Comparison of ENCODE assay signal across 15 mouse cellular contexts in the genomic region with DNA sequence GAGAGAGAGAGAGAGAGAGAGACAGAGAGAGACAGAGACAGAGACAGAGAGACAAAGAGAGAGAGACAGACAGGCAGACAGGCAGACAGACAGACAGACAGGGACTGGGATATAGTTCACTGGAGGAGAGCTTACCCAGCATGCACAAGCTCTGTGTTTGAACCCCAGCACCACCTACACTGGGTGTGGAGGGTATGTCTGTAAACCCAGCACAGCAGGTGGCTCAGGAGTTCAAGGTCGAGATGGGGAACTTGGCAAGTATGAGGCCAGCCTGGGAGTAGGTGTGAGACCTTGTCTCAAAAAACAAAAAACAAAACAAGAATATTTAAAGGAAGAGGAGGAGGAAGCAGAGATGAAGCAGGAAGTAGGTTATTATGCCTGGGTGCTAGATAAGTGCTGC. TPM values are rescaled to one million over a fixed set of nuclear protein-coding genes. Genes with fewer than 3 reads are reported as not detected.
DNase-seq lines count a peak whose midpoint lies in the region; ATAC-seq and TF ChIP-seq lines count a peak whose summit lies in the region.
"Had no signal": no experiment of that assay in that cellular context is flagged by ENCODE, and none has a peak within 500 bp of the region (broad histone marks: within the 10 kb centered on the region; RNA-seq: fewer than 3 reads in every experiment).

No protein-coding gene starts in this region.

- WGBS in heart, postnatal 0 days = 42% methylated on average over 1 of the region's 1 CpGs
- WGBS in thymus, adult 2 months = 6% methylated on average over 1 of the region's 1 CpGs
- 55% methylated on average over 1 of the region's 1 CpGs for WGBS in stomach, postnatal 0 days

- peak overlapping the region; percentile 87; the same call in 1 of the 2 replicates for H3K27ac ChIP-seq in heart, postnatal 0 days (ENCODE audit: low read depth)
- H3K27ac ChIP-seq in thymus, adult 2 months (ENCODE audit: control insufficient read depth, insufficient read depth, low read length) = no peak overlapping the region
- peak overlapping the region; percentile 53 for H3K27ac ChIP-seq in stomach, postnatal 0 days (replicated peaks)
- H3K27ac ChIP-seq: forebrain, embryonic 13.5 days had no signal

- TF ChIP-seq EP300 in heart, postnatal 0 days (IDR thresholded peaks at IDR 0.05; ENCODE audit: low read depth) = no peak
- no peak for TF ChIP-seq EP300 in stomach, postnatal 0 days (optimal IDR thresholded peaks at IDR 0.05)

- H3K4me3 ChIP-seq in heart, postnatal 0 days (ENCODE audit: low read depth, low read length) = no peak overlapping the region
- H3K4me3 ChIP-seq in thymus, adult 2 months (ENCODE audit: control insufficient read depth, insufficient read depth, low read length) = no peak overlapping the region
- H3K4me3 ChIP-seq in stomach, postnatal 0 days (ENCODE audit: low read depth, low read length) = no peak overlapping the region
- H3K4me3 ChIP-seq: forebrain, embryonic 13.5 days; midbrain, embryonic 13.5 days had no signal

- no peaks in the 10 kb centered on the region for H3K9me3 ChIP-seq in heart, postnatal 0 days (replicated peaks; ENCODE audit: control insufficient read depth, low read length)
- H3K9me3 ChIP-seq in stomach, postnatal 0 days (ENCODE audit: control insufficient read depth, low read length) = no peaks in the 10 kb centered on the region
- H3K9me3 ChIP-seq: forebrain, embryonic 13.5 days; midbrain, embryonic 13.5 days had no signal

- TF ChIP-seq POLR2A in thymus, adult 2 months (IDR thresholded peaks at IDR 0.05; ENCODE audit: control insufficient read depth, extremely low read depth, insufficient read depth, low read length, poor library complexity) = no peak

- H3K27me3 ChIP-seq in heart, postnatal 0 days (ENCODE audit: control insufficient read depth, insufficient read depth, low read length) = no peaks in the 10 kb centered on the region
- no peaks in the 10 kb centered on the region for H3K27me3 ChIP-seq in thymus, adult 2 months (ENCODE audit: control insufficient read depth, insufficient read depth, low read length)
- no peaks in the 10 kb centered on the region for H3K27me3 ChIP-seq in stomach, postnatal 0 days (ENCODE audit: control insufficient read depth, insufficient read depth, low read length)

- H3K4me1 ChIP-seq in heart, postnatal 0 days (ENCODE audit: control insufficient read depth, insufficient read depth) = peaks cover 50% of the 10 kb centered on the region
- peaks cover 28% of the 10 kb centered on the region for H3K4me1 ChIP-seq in thymus, adult 2 months (replicated peaks; ENCODE audit: control insufficient read depth, insufficient read depth, low read length)
- peaks cover 4% of the 10 kb centered on the region for H3K4me1 ChIP-seq in stomach, postnatal 0 days (replicated peaks; ENCODE audit: control insufficient read depth, insufficient read depth)

- DNase-seq in cerebellum, adult 11-12 months = peak; percentile 59
- no peak for DNase-seq in cerebellum, adult 9-10 months
- DNase-seq in heart, postnatal 0 days (ENCODE audit: low spot score) = no peak
- no peak for DNase-seq in heart, adult 8-10 months (ENCODE audit: low spot score)
- DNase-seq in thymus, postnatal 0 days (ENCODE audit: low spot score) = peak; percentile 8
- DNase-seq in thymus, adult 2 months = no peak
- DNase-seq in stomach, postnatal 0 days (ENCODE audit: low spot score) = no peak
- DNase-seq in adrenal gland, postnatal 25 days = no peak
- DNase-seq: gastrocnemius, postnatal 14 days; heart, postnatal 4 days; kidney, adult 18-20 months; lung, postnatal 10 days had no signal

- H3K36me3 ChIP-seq in heart, postnatal 0 days (replicated peaks; ENCODE audit: control insufficient read depth, insufficient read depth, low read length) = no peaks in the 10 kb centered on the region
- no peaks in the 10 kb centered on the region for H3K36me3 ChIP-seq in thymus, adult 2 months (ENCODE audit: control insufficient read depth, insufficient read depth, low read length)
- no peaks in the 10 kb centered on the region for H3K36me3 ChIP-seq in stomach, postnatal 0 days (ENCODE audit: control insufficient read depth, insufficient read depth, low read length)
- H3K36me3 ChIP-seq: midbrain, embryonic 13.5 days had no signal

- no peak overlapping the region for H3K4me2 ChIP-seq in heart, postnatal 0 days (ENCODE audit: low read depth, low read length)
- H3K4me2 ChIP-seq in stomach, postnatal 0 days (replicated peaks; ENCODE audit: low read depth) = no peak overlapping the region
- H3K4me2 ChIP-seq: forebrain, embryonic 13.5 days; midbrain, embryonic 13.5 days had no signal

- no peak for TF ChIP-seq CTCF in heart, postnatal 0 days (IDR thresholded peaks at IDR 0.05; ENCODE audit: low read depth)
- no peak for TF ChIP-seq CTCF in thymus, adult 2 months (IDR thresholded peaks at IDR 0.05; ENCODE audit: borderline replicate concordance, control insufficient read depth, extremely low read depth, insufficient read depth, low read length, poor library complexity)
- no peak for TF ChIP-seq CTCF in stomach, postnatal 0 days (IDR thresholded peaks at IDR 0.05; ENCODE audit: low read depth)

- H3K9ac ChIP-seq in heart, postnatal 0 days (replicated peaks; ENCODE audit: low read depth, low read length) = no peak overlapping the region
- no peak overlapping the region for H3K9ac ChIP-seq in stomach, postnatal 0 days (ENCODE audit: low read length)
- H3K9ac ChIP-seq: forebrain, embryonic 13.5 days; midbrain, embryonic 13.5 days had no signal

- ATAC-seq in heart, postnatal 0 days (ENCODE audit: insufficient read depth, low read depth) = no peak
- no peak for ATAC-seq in stomach, postnatal 0 days (ENCODE audit: low FRiP score, low TSS enrichment)
- ATAC-seq: activated CD4-positive, CD25-positive, alpha-beta regulatory T cell, adult 4 months; forebrain, embryonic 13.5 days; midbrain, embryonic 13.5 days had no signal

RNA-seq across cellular contexts. Expression of gene Tmem51, which starts 7.2 kb away (rescaled TPM):
- 27.7 and 34.4 TPM in 2 replicates for total RNA-seq in heart, postnatal 0 days (2014; rRNA removed; ENCODE audit: low replicate concordance)
- 39.5 and 46.8 TPM in 2 replicates for polyA plus RNA-seq in heart, postnatal 0 days (2015; fragmentation: Nextera tagmentation; extraction: Ambion mirVana)
- total RNA-seq in heart, adult 8-10 months (2022) = 1 to 10 TPM; 4.4 to 5.4 (median 4.7) TPM
- polyA plus RNA-seq in thymus, postnatal 0 days (2015; fragmentation: Nextera tagmentation; extraction: Ambion mirVana) = 13.4 and 14.8 TPM in 2 replicates
- 8.0 and 9.6 TPM in 2 replicates for polyA plus RNA-seq in thymus, adult 2 months (2012; rRNA removed)
- 79.0 and 90.0 TPM in 2 replicates for polyA plus RNA-seq in stomach, postnatal 0 days (2015; fragmentation: Nextera tagmentation; extraction: Ambion mirVana)
- total RNA-seq in adrenal gland, postnatal 25 days (2021) = 1.8 and 5.2 TPM in 2 replicates

Comparison
In these comparisons a context has a peak if more than half of its experiments do, and no peak if none do; other contexts are left out.
1. DNase-seq: peak in cerebellum, adult 11-12 months (single experiment) and thymus, postnatal 0 days (single experiment); none in cerebellum, adult 9-10 months (single experiment), heart, postnatal 0 days (single experiment), heart, adult 8-10 months (single experiment), thymus, adult 2 months (single experiment), stomach, postnatal 0 days (single experiment) and adrenal gland, postnatal 25 days (single experiment).